Mouse (Mus musculus): Measurements from ENCODE around the gene Sh3rf1. TPM values are rescaled to one million over a fixed set of nuclear protein-coding genes. Genes with fewer than 3 reads are reported as not detected.

The Sh3rf1 gene
- polyA plus RNA-seq, 1 experiment from 2014 or later = 9.1 TPM

GRCm38 (mm10) chr8:61313016-61313415, 89.3 kb downstream of the Sh3rf1 start:
- Histone ChIP-seq H3K36me3 (no peaks in the 10 kb centered on the region), H3K4me2 (no peak overlapping the region), H3K9me3 (0 out of 2 replicates have a peak, but pooled peaks cover 5% of the 10 kb centered on the region), H3K27me3 (no peaks in the 10 kb centered on the region), H3K9ac (replicated peaks) (no peak overlapping the region), H3K27ac (no peak overlapping the region), H3K4me3 (replicated peaks) (no peak overlapping the region), H3K4me1 (replicated peaks) (peaks cover 33% of the 10 kb centered on the region)
- no peak for ATAC-seq (ENCODE audit: insufficient number of reproducible peaks, insufficient read depth, low FRiP score, low TSS enrichment, low read depth)
- 85% methylated on average over 7 of the region's 7 CpGs for WGBS

GRCm38 (mm10) chr8:61316012-61316767, 92.5 kb downstream of the Sh3rf1 start:
- H3K4me2 ChIP-seq = no peak overlapping the region
- no peaks in the 10 kb centered on the region for H3K36me3 ChIP-seq
- H3K27me3 ChIP-seq = no peaks in the 10 kb centered on the region
- 0 out of 2 replicates have a peak, but pooled peaks cover 5% of the 10 kb centered on the region for H3K9me3 ChIP-seq
- no peak for ATAC-seq (ENCODE audit: insufficient number of reproducible peaks, insufficient read depth, low FRiP score, low TSS enrichment, low read depth)
- H3K4me1 ChIP-seq (replicated peaks) = peaks cover 7% of the 10 kb centered on the region
- WGBS = 54% methylated on average over 10 of the region's 10 CpGs
- no peak overlapping the region for H3K4me3 ChIP-seq (replicated peaks)
- no peak overlapping the region for H3K9ac ChIP-seq (replicated peaks)
- no peak overlapping the region for H3K27ac ChIP-seq

GRCm38 (mm10) chr8:61316813-61317534, 93.3 kb downstream of the Sh3rf1 start:
- Histone ChIP-seq H3K4me2 (no peak overlapping the region), H3K27ac (no peak overlapping the region), H3K36me3 (no peaks in the 10 kb centered on the region), H3K4me1 (replicated peaks) (0 out of 2 replicates have a peak, but pooled peaks cover 5% of the 10 kb centered on the region), H3K27me3 (no peaks in the 10 kb centered on the region), H3K4me3 (replicated peaks) (no peak overlapping the region), H3K9ac (replicated peaks) (no peak overlapping the region), H3K9me3 (0 out of 2 replicates have a peak, but pooled peaks cover 5% of the 10 kb centered on the region)
- ATAC-seq (ENCODE audit: insufficient number of reproducible peaks, insufficient read depth, low FRiP score, low TSS enrichment, low read depth) = no peak
- WGBS = 68% methylated on average over 10 of the region's 10 CpGs

GRCm38 (mm10) chr8:61317535-61318136, 94.0 kb downstream of the Sh3rf1 start:
- ATAC-seq (ENCODE audit: insufficient number of reproducible peaks, insufficient read depth, low FRiP score, low TSS enrichment, low read depth) = no peak
- H3K4me2 ChIP-seq = no peak overlapping the region
- no peak overlapping the region for H3K9ac ChIP-seq (replicated peaks)
- H3K36me3 ChIP-seq = no peaks in the 10 kb centered on the region
- 0 out of 2 replicates have a peak, but pooled peaks cover 5% of the 10 kb centered on the region for H3K9me3 ChIP-seq
- H3K4me1 ChIP-seq (replicated peaks) = peaks cover 11% of the 10 kb centered on the region
- WGBS = 99% methylated on average over 6 of the region's 6 CpGs
- H3K4me3 ChIP-seq (replicated peaks) = no peak overlapping the region
- H3K27me3 ChIP-seq = no peaks in the 10 kb centered on the region
- no peak overlapping the region for H3K27ac ChIP-seq

- Histone ChIP-seq H3K4me2 (no peak overlapping the region), H3K36me3 (no peaks in the 10 kb centered on the region), H3K27me3 (no peaks in the 10 kb centered on the region), H3K27ac (no peak overlapping the region), H3K4me3 (replicated peaks) (no peak overlapping the region), H3K4me1 (replicated peaks) (peaks cover 24% of the 10 kb centered on the region), H3K9ac (replicated peaks) (no peak overlapping the region), H3K9me3 (0 out of 2 replicates have a peak, but pooled peaks cover 5% of the 10 kb centered on the region)
- no peak for ATAC-seq (ENCODE audit: insufficient number of reproducible peaks, insufficient read depth, low FRiP score, low TSS enrichment, low read depth)
- 74% methylated on average over 3 of the region's 3 CpGs for WGBS
These were observed 97.5 kb downstream of the Sh3rf1 start for GRCm38 (mm10) chr8:61321216-61321615.

- H3K36me3 ChIP-seq = no peaks in the 10 kb centered on the region
- H3K4me1 ChIP-seq (replicated peaks) = peaks cover 24% of the 10 kb centered on the region
- ATAC-seq (ENCODE audit: insufficient number of reproducible peaks, insufficient read depth, low FRiP score, low TSS enrichment, low read depth) = no peak
- H3K4me2 ChIP-seq = no peak overlapping the region
- no peak overlapping the region for H3K9ac ChIP-seq (replicated peaks)
- H3K4me3 ChIP-seq (replicated peaks) = no peak overlapping the region
- H3K27ac ChIP-seq = no peak overlapping the region
- 72% methylated on average over 5 of the region's 5 CpGs for WGBS
- 0 out of 2 replicates have a peak, but pooled peaks cover 4% of the 10 kb centered on the region for H3K9me3 ChIP-seq
- no peaks in the 10 kb centered on the region for H3K27me3 ChIP-seq
These were observed 98.1 kb downstream of the Sh3rf1 start for GRCm38 (mm10) chr8:61321780-61322179.

- Histone ChIP-seq H3K4me1 (replicated peaks) (peaks cover 24% of the 10 kb centered on the region), H3K9ac (replicated peaks) (no peak overlapping the region), H3K4me3 (replicated peaks) (no peak overlapping the region), H3K27me3 (no peaks in the 10 kb centered on the region), H3K9me3 (no peaks in the 10 kb centered on the region), H3K36me3 (no peaks in the 10 kb centered on the region), H3K4me2 (no peak overlapping the region), H3K27ac (no peak overlapping the region)
- WGBS = 17% methylated on average over 8 of the region's 8 CpGs
- ATAC-seq (ENCODE audit: insufficient number of reproducible peaks, insufficient read depth, low FRiP score, low TSS enrichment, low read depth) = no peak
These were observed 98.8 kb downstream of the Sh3rf1 start for GRCm38 (mm10) chr8:61322462-61322861.

- Histone ChIP-seq H3K27ac (no peak overlapping the region), H3K27me3 (no peaks in the 10 kb centered on the region), H3K9me3 (no peaks in the 10 kb centered on the region), H3K36me3 (peaks cover 3% of the 10 kb centered on the region; the same call in 1 of the 2 replicates), H3K4me2 (no peak overlapping the region), H3K4me3 (replicated peaks) (no peak overlapping the region), H3K9ac (replicated peaks) (no peak overlapping the region), H3K4me1 (replicated peaks) (peaks cover 24% of the 10 kb centered on the region)
- no peak for ATAC-seq (ENCODE audit: insufficient number of reproducible peaks, insufficient read depth, low FRiP score, low TSS enrichment, low read depth)
- WGBS = 35% methylated on average over 10 of the region's 10 CpGs
These were observed 100.8 kb downstream of the Sh3rf1 start for GRCm38 (mm10) chr8:61324363-61324914.

- no peaks in the 10 kb centered on the region for H3K9me3 ChIP-seq
- no peak overlapping the region for H3K4me3 ChIP-seq (replicated peaks)
- H3K27me3 ChIP-seq = no peaks in the 10 kb centered on the region
- no peak overlapping the region for H3K27ac ChIP-seq
- peaks cover 8% of the 10 kb centered on the region; the same call in 1 of the 2 replicates for H3K36me3 ChIP-seq
- no peak overlapping the region for H3K4me2 ChIP-seq
- peaks cover 24% of the 10 kb centered on the region for H3K4me1 ChIP-seq (replicated peaks)
- WGBS = 71% methylated on average over 16 of the region's 16 CpGs
- no peak overlapping the region for H3K9ac ChIP-seq (replicated peaks)
- ATAC-seq (ENCODE audit: insufficient number of reproducible peaks, insufficient read depth, low FRiP score, low TSS enrichment, low read depth) = no peak
These were observed 101.5 kb downstream of the Sh3rf1 start for GRCm38 (mm10) chr8:61325014-61325715.

- WGBS = 84% methylated on average over 8 of the region's 8 CpGs
- H3K4me2 ChIP-seq = no peak overlapping the region
- no peaks in the 10 kb centered on the region for H3K9me3 ChIP-seq
- H3K27ac ChIP-seq = no peak overlapping the region
- H3K4me1 ChIP-seq (replicated peaks) = peaks cover 24% of the 10 kb centered on the region
- no peaks in the 10 kb centered on the region for H3K27me3 ChIP-seq
- ATAC-seq (ENCODE audit: insufficient number of reproducible peaks, insufficient read depth, low FRiP score, low TSS enrichment, low read depth) = no peak
- H3K4me3 ChIP-seq (replicated peaks) = no peak overlapping the region
- peaks cover 8% of the 10 kb centered on the region; the same call in 1 of the 2 replicates for H3K36me3 ChIP-seq
- no peak overlapping the region for H3K9ac ChIP-seq (replicated peaks)
These were observed 102.6 kb downstream of the Sh3rf1 start for GRCm38 (mm10) chr8:61326281-61326680.

Measured in limb, embryonic 12.5 days (tissue).